Mouse (Mus musculus) G1E (cell line): ENCODE results near the gene 4430402I18Rik. TPM values are rescaled to one million over a fixed set of nuclear protein-coding genes. Genes with fewer than 3 reads are reported as not detected.

Experiments used
- ATAC-seq: 2 replicates; pipeline ENCODE4 v1.8.0; 2016; ENCODE audit warnings: mild to moderate bottlenecking; ENCODE audit not compliant: insufficient number of reproducible peaks, poor library complexity, low FRiP score, severe bottlenecking; ENCODE audit errors: extremely low read depth
- DNase-seq: peaks from one replicate; pipeline ENCODE4 v3.0.0; 2012; ENCODE audit warnings: low spot score
- H3K27me3 ChIP-seq: 2 replicates; pipeline ENCODE4 v1.6.1; 2012; ENCODE audit warnings: mild to moderate bottlenecking, low read length, inconsistent platforms; ENCODE audit not compliant: insufficient read depth
- H3K36me3 ChIP-seq: replicated peaks from 2 replicates; pipeline ENCODE3; 2012; ENCODE audit warnings: mild to moderate bottlenecking, inconsistent platforms
- H3K4me1 ChIP-seq: 2 replicates; pipeline ENCODE4 v1.6.1; 2012; ENCODE audit warnings: low read depth, low read length, inconsistent platforms, mixed read lengths; ENCODE audit not compliant: insufficient read depth
- H3K4me3 ChIP-seq: 2 replicates; pipeline ENCODE4 v1.5.1; 2012; ENCODE audit warnings: low read depth, mild to moderate bottlenecking, inconsistent platforms, low read length, moderate library complexity, mixed read lengths
- H3K9me3 ChIP-seq: replicated peaks from 2 replicates; pipeline ENCODE4 v1.6.1; 2012; ENCODE audit warnings: inconsistent platforms
- CTCF ChIP-seq: IDR thresholded peaks from 2 replicates; pipeline ENCODE4 v1.5.1; 2012; ENCODE audit warnings: low read depth, low read length, inconsistent platforms, mixed read lengths
- GATA1 ChIP-seq: IDR thresholded peaks from 2 replicates; pipeline ENCODE4 v1.6.1; 2012; ENCODE audit warnings: borderline replicate concordance, low read length, inconsistent platforms, mixed read lengths
- GATA2 ChIP-seq: IDR thresholded peaks from 2 replicates; pipeline ENCODE4 v1.6.1; 2012; ENCODE audit warnings: low read depth, low read length, inconsistent platforms, borderline replicate concordance
- POLR2AphosphoS5 ChIP-seq: IDR thresholded peaks from 2 replicates; pipeline ENCODE4 v1.6.1; 2012; ENCODE audit warnings: low read depth, low read length, inconsistent platforms; ENCODE audit not compliant: insufficient replicate concordance
- TAL1 ChIP-seq: conservative IDR thresholded peaks from 2 replicates; pipeline ENCODE4 v1.6.1; 2012; ENCODE audit warnings: low read depth, low read length, inconsistent platforms, mixed read lengths
- polyA plus RNA-seq: library from polyadenylated mRNA; stranded (reverse); fragments of >175 nt; gene quantifications from 2 replicates; pipeline ENCODE4 v1.2.3, GENCODE M21; 2012
- total RNA-seq, 2 experiments: library from RNA; stranded (forward) in 1 of 2; stranded (reverse) in 1 of 2; fragments of 200-1000 nt in 1 of 2; fragments of >200 nt in 1 of 2; fragmentation: Nextera tagmentation in 1 of 2; gene quantifications; 2 replicates each; pipeline ENCODE4 v1.2.3; 2014 to 2017

4430402I18Rik gene
- total and polyA plus RNA-seq, 3 experiments, result 0.38 TPM; not detected in 2

- H3K9me3 ChIP-seq, result no peaks in the 10 kb centered on the region
- no peak for DNase-seq
- peaks cover 11% of the 10 kb centered on the region; the same call in 1 of the 2 replicates for H3K27me3 ChIP-seq
- TF ChIP-seq CTCF (no peak), TAL1 (no peak), GATA2 (no peak), POLR2AphosphoS5 (no peak), GATA1 (no peak)
- ATAC-seq, result no peak
- H3K36me3 ChIP-seq, result peaks cover 13% of the 10 kb centered on the region
- no peak overlapping the region for H3K4me3 ChIP-seq
- H3K4me1 ChIP-seq, result peaks cover 27% of the 10 kb centered on the region
Observed at GRCm38 (mm10) chr19:28963113-28963512, 4.5 kb downstream of the 4430402I18Rik start.

GRCm38 (mm10) chr19:28951251-28951650 is 16.3 kb downstream of the 4430402I18Rik start:
- TF ChIP-seq CTCF, result no peak
- TF ChIP-seq POLR2AphosphoS5, result no peak
- no peak for TF ChIP-seq TAL1
- TF ChIP-seq GATA2, result no peak
- no peak for TF ChIP-seq GATA1
- Histone ChIP-seq H3K4me1 (no peaks in the 10 kb centered on the region), H3K27me3 (peaks cover 18% of the 10 kb centered on the region), H3K9me3 (no peaks in the 10 kb centered on the region), H3K36me3 (no peaks in the 10 kb centered on the region), H3K4me3 (no peak overlapping the region)
- ATAC-seq, result no peak
- no peak for DNase-seq

GRCm38 (mm10) chr19:28947311-28947710 is 20.3 kb downstream of the 4430402I18Rik start:
- peaks cover 15% of the 10 kb centered on the region for H3K27me3 ChIP-seq
- H3K36me3 ChIP-seq, result no peaks in the 10 kb centered on the region
- ATAC-seq (no peak), DNase-seq (no peak)
- H3K4me1 ChIP-seq, result no peaks in the 10 kb centered on the region
- no peak for TF ChIP-seq GATA1
- TF ChIP-seq TAL1, result no peak
- no peak for TF ChIP-seq GATA2
- TF ChIP-seq POLR2AphosphoS5, result no peak
- no peak overlapping the region for H3K4me3 ChIP-seq
- no peaks in the 10 kb centered on the region for H3K9me3 ChIP-seq

- Histone ChIP-seq H3K36me3 (no peaks in the 10 kb centered on the region), H3K9me3 (no peaks in the 10 kb centered on the region), H3K27me3 (peaks cover 10% of the 10 kb centered on the region), H3K4me1 (no peaks in the 10 kb centered on the region), H3K4me3 (no peak overlapping the region)
- DNase-seq, result no peak
- no peak for ATAC-seq
- TF ChIP-seq CTCF, result no peak
- no peak for TF ChIP-seq TAL1
- TF ChIP-seq GATA1, result no peak
- TF ChIP-seq GATA2, result no peak
- TF ChIP-seq POLR2AphosphoS5, result no peak
Observed at GRCm38 (mm10) chr19:28946782-28947181, 20.8 kb downstream of the 4430402I18Rik start.

GRCm38 (mm10) chr19:28941271-28941670 is 26.3 kb downstream of the 4430402I18Rik start:
- no peak for ATAC-seq
- no peaks in the 10 kb centered on the region for H3K4me1 ChIP-seq
- TF ChIP-seq GATA1 (no peak), POLR2AphosphoS5 (no peak), CTCF (no peak), GATA2 (no peak), TAL1 (no peak)

GRCm38 (mm10) chr19:28940135-28940874 is 27.3 kb downstream of the 4430402I18Rik start:
- no peaks in the 10 kb centered on the region for H3K4me1 ChIP-seq
- ATAC-seq (no peak), DNase-seq (no peak)
- peaks cover 8% of the 10 kb centered on the region for H3K27me3 ChIP-seq
- H3K4me3 ChIP-seq, result no peak overlapping the region
- no peaks in the 10 kb centered on the region for H3K36me3 ChIP-seq
- no peak for TF ChIP-seq GATA2
- TF ChIP-seq POLR2AphosphoS5, result no peak
- TF ChIP-seq CTCF, result no peak
- TF ChIP-seq GATA1, result no peak
- TF ChIP-seq TAL1, result no peak
- H3K9me3 ChIP-seq, result no peaks in the 10 kb centered on the region

More at GRCm38 (mm10) chr19:28941271-28941670, 26.3 kb downstream of the 4430402I18Rik start:
- DNase-seq, result no peak
- no peaks in the 10 kb centered on the region for H3K36me3 ChIP-seq
- no peaks in the 10 kb centered on the region for H3K9me3 ChIP-seq
- H3K4me3 ChIP-seq, result no peak overlapping the region
- peaks cover 8% of the 10 kb centered on the region for H3K27me3 ChIP-seq
